Mouse (Mus musculus) CH12.LX (cell line): Measurements from ENCODE around the gene Apba2. TPM values are rescaled to one million over a fixed set of nuclear protein-coding genes. Genes with fewer than 3 reads are reported as not detected.

Experiments used
- DNase-seq: peaks from one replicate; pipeline ENCODE4 v3.0.0-alpha.2; 2013; ENCODE audit errors: extremely low read depth
- H3K27ac ChIP-seq: 2 replicates; pipeline ENCODE4 v1.5.1; 2012; ENCODE audit warnings: low read depth, mild to moderate bottlenecking, control low read depth, moderate library complexity; ENCODE audit not compliant: insufficient read depth
- H3K27me3 ChIP-seq: replicated peaks from 2 replicates; pipeline ENCODE3; 2012; ENCODE audit warnings: inconsistent platforms
- H3K36me3 ChIP-seq, 2 experiments: replicated peaks in 1 of 2; 2 replicates each; pipeline versions ENCODE3 to v1.6.1; 2012; ENCODE audit warnings: inconsistent platforms in 1 of 2, low read length in 1 of 2, mild to moderate bottlenecking in 1 of 2, mixed read lengths in 1 of 2, moderate library complexity in 1 of 2; ENCODE audit not compliant: control insufficient read depth in 1 of 2, insufficient read depth in 1 of 2
- H3K4me1 ChIP-seq, 2 experiments: 2 replicates each; pipeline ENCODE4 v1.6.1; 2012; ENCODE audit warnings: inconsistent platforms in 1 of 2, moderate library complexity in 1 of 2; ENCODE audit not compliant: insufficient read depth in 2 of 2, control insufficient read depth in 1 of 2
- H3K4me2 ChIP-seq: 2 replicates; pipeline ENCODE4 v1.6.1; 2012; ENCODE audit warnings: low read depth, mild to moderate bottlenecking, control low read depth; ENCODE audit not compliant: poor library complexity, insufficient read depth, severe bottlenecking
- H3K4me3 ChIP-seq, 3 experiments: fragments of 150-350 bp in 1 of 3; sonication (generic) in 1 of 3; replicated peaks in 1 of 3; 2 replicates each; pipeline versions ENCODE3 to v1.5.1; 2011 to 2012; ENCODE audit warnings: low read depth in 2 of 3, low read length in 2 of 3, mild to moderate bottlenecking in 2 of 3, moderate library complexity in 2 of 3, control low read depth in 1 of 3, improper control_type of control experiment in 1 of 3, inconsistent platforms in 1 of 3, mixed read lengths in 1 of 3; ENCODE audit not compliant: poor library complexity in 1 of 3
- H3K79me2 ChIP-seq: replicated peaks from 2 replicates; pipeline ENCODE4 v1.6.1; 2012; ENCODE audit warnings: mild to moderate bottlenecking, moderate library complexity; ENCODE audit not compliant: control insufficient read depth, poor library complexity, insufficient read depth, severe bottlenecking; ENCODE audit errors: extremely low read depth
- H3K9ac ChIP-seq: 2 replicates; pipeline ENCODE4 v1.6.1; 2012; ENCODE audit warnings: low read depth, mild to moderate bottlenecking, control low read depth, moderate library complexity; ENCODE audit not compliant: insufficient read depth
- H3K9me3 ChIP-seq: replicated peaks from 2 replicates; pipeline ENCODE3; 2012; ENCODE audit warnings: low read length, inconsistent platforms, mixed read lengths
- CHD1 ChIP-seq: IDR thresholded peaks from 2 replicates; pipeline ENCODE4 v1.6.1; 2012; ENCODE audit warnings: low read depth, low read length, improper control_type of control experiment, inconsistent platforms
- ELF1 ChIP-seq: IDR thresholded peaks from 2 replicates; pipeline ENCODE4 v1.6.1; 2014; ENCODE audit warnings: low read depth, mild to moderate bottlenecking, inconsistent platforms, low read length, improper control_type of control experiment
- ETS1 ChIP-seq: conservative IDR thresholded peaks from 2 replicates; pipeline ENCODE4 v1.6.1; 2012; ENCODE audit warnings: low read depth, mild to moderate bottlenecking, inconsistent platforms, low read length, improper control_type of control experiment, moderate library complexity
- KAT2A ChIP-seq: IDR thresholded peaks from 2 replicates; pipeline ENCODE4 v1.6.1; 2012; ENCODE audit warnings: low read length, improper control_type of control experiment, inconsistent platforms; ENCODE audit not compliant: insufficient replicate concordance
- MXI1 ChIP-seq: IDR thresholded peaks from 2 replicates; pipeline ENCODE4 v1.6.1; 2011; ENCODE audit warnings: mild to moderate bottlenecking, low read depth, low read length, improper control_type of control experiment
- MYC ChIP-seq: IDR thresholded peaks from 2 replicates; pipeline ENCODE4 v1.6.1; 2011; ENCODE audit warnings: low read depth, mild to moderate bottlenecking, improper control_type of control experiment, low read length
- NELFE ChIP-seq: IDR thresholded peaks from 2 replicates; pipeline ENCODE4 v1.6.1; 2011; ENCODE audit warnings: low read depth, low read length, improper control_type of control experiment
- PAX5 ChIP-seq: IDR thresholded peaks from 2 replicates; pipeline ENCODE4 v1.6.1; 2012; ENCODE audit warnings: low read length, inconsistent platforms, mixed read lengths
- POLR2A ChIP-seq: IDR thresholded peaks from 2 replicates; pipeline ENCODE4 v1.6.1; 2011; ENCODE audit warnings: low read depth, mild to moderate bottlenecking, improper control_type of control experiment, low read length
- POLR2AphosphoS2 ChIP-seq: IDR thresholded peaks from 2 replicates; pipeline ENCODE4 v1.6.1; 2011; ENCODE audit warnings: low read depth, low read length, improper control_type of control experiment
- SIN3A ChIP-seq: IDR thresholded peaks from 2 replicates; pipeline ENCODE4 v1.6.1; 2012; ENCODE audit warnings: low read length, improper control_type of control experiment, inconsistent platforms
- SMC3 ChIP-seq: IDR thresholded peaks from 2 replicates; pipeline ENCODE4 v1.6.1; 2011; ENCODE audit warnings: low read depth, low read length, improper control_type of control experiment
- ZC3H11A ChIP-seq: IDR thresholded peaks from 2 replicates; pipeline ENCODE4 v1.6.1; 2012; ENCODE audit warnings: low read depth, mild to moderate bottlenecking, inconsistent platforms, low read length, improper control_type of control experiment
- ZKSCAN1 ChIP-seq: IDR thresholded peaks from 2 replicates; pipeline ENCODE4 v1.6.1; 2012; ENCODE audit warnings: low read depth, inconsistent platforms, low read length, improper control_type of control experiment, borderline replicate concordance
- ZMIZ1 ChIP-seq: IDR thresholded peaks from 2 replicates; pipeline ENCODE4 v1.6.1; 2012; ENCODE audit warnings: low read depth, mild to moderate bottlenecking, inconsistent platforms, low read length, improper control_type of control experiment
- dilution Hi-C: fragments of 300-500 bp; cut with MboI; formaldehyde crosslinking; loops from 2 replicates; pipeline ENCODE4 v1.14.3; 2020; ENCODE audit warnings: low sequenced_read_pairs; ENCODE audit not compliant: extremely low pct_unique_long_range_greater_than_20kb, extremely low pct_ligation_motif_present
- in situ Hi-C: fragments of 300-500 bp; cut with MboI; formaldehyde crosslinking; loops from 3 replicates; pipeline ENCODE4 v1.14.3; 2019; ENCODE audit warnings: low sequenced_read_pairs, low pct_ligation_motif_present, low pct_unique_long_range_greater_than_20kb, mixed read lengths
- polyA plus RNA-seq: library from polyadenylated mRNA; unstranded; fragments of >175 nt; gene quantifications from 2 replicates; pipeline ENCODE4 v1.2.1, GENCODE M21; 2012; ENCODE audit warnings: low read depth; ENCODE audit not compliant: insufficient read length
- total RNA-seq, 2 experiments: library from RNA; depleted of rRNA; stranded (reverse); fragments of 300-350 nt in 1 of 2; fragments of >200 nt in 1 of 2; gene quantifications; 2 replicates each; pipeline ENCODE4 v1.2.3; 2012 to 2014

Gene Apba2
- total and polyA plus RNA-seq, 3 experiments: 0.19 TPM; not detected in 2

DNA sequence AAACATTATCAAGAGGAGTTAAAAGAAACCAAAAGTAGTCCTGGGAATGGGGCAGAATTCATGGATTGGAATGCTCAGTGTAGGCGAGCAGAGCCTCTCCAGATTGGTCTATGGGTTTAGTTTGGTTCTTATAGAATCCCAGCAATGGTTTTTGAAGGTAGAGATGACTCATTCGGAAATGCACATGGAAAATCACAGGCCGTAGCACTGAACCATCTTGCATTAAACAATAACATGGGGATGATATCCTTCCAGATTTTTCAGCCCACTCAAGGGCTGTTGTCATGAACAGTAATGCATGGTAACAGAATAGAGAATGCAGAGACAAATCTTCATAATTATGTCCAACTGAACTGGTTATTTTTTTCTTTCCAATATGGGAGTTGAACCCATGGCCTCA lies 264.1 kb downstream of the Apba2 start:
- DNase-seq: no peak
- no peak overlapping the region for H3K4me2 ChIP-seq
- no peak overlapping the region for H3K27ac ChIP-seq
- H3K27me3 ChIP-seq: peaks cover 16% of the 10 kb centered on the region
- H3K9me3 ChIP-seq: no peaks in the 10 kb centered on the region
- H3K79me2 ChIP-seq: no peaks in the 10 kb centered on the region
- in situ Hi-C loops: no loop called here
- H3K4me1 ChIP-seq: no peaks in the 10 kb centered on the region; a peak in 1 of 4 replicates
- TF ChIP-seq ZKSCAN1 (no peak), MXI1 (no peak)
- no peaks in the 10 kb centered on the region for H3K36me3 ChIP-seq
- no peak overlapping the region for H3K4me3 ChIP-seq
- dilution Hi-C loops: no loop called here
- no peak overlapping the region for H3K9ac ChIP-seq

DNA sequence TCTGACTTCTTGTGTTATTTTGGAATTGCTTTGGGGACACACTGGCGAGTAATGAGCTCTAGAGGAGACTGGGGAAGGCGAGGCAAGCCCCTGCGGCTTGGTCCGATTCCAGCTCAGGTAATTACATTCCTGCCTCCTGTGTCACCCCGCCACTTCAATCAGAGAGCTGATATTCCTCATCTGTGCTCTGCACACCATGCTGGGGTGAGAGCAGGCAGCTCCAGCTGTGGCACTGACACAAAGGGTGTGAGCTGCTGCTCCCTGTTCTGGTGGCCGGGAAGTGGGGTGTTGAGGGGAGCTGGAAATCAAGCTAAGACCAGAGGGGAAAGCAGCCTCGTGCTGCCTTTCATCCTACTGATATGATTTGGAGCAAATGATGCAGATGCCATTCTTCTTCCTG lies 268.3 kb downstream of the Apba2 start:
- no peak for TF ChIP-seq ZKSCAN1
- no peak for TF ChIP-seq MXI1
- TF ChIP-seq CHD1: no peak
- no peak for TF ChIP-seq MYC
- TF ChIP-seq SMC3: no peak
- no peak for TF ChIP-seq POLR2A
- TF ChIP-seq ZC3H11A: no peak
- TF ChIP-seq ZMIZ1: no peak
- TF ChIP-seq SIN3A: no peak
- TF ChIP-seq ETS1: no peak
- no peak for TF ChIP-seq POLR2AphosphoS2
- TF ChIP-seq KAT2A: no peak
- TF ChIP-seq PAX5: no peak
- TF ChIP-seq NELFE: no peak
- TF ChIP-seq ELF1: no peak
- TF ChIP-seq, all 38 proteins: peak for 0
- no peak overlapping the region for H3K4me2 ChIP-seq
- no peaks in the 10 kb centered on the region for H3K36me3 ChIP-seq
- H3K4me3 ChIP-seq: no peak overlapping the region
- no peak overlapping the region for H3K27ac ChIP-seq
- H3K9me3 ChIP-seq: no peaks in the 10 kb centered on the region
- H3K4me1 ChIP-seq: peaks cover 0 to 5% of the 10 kb centered on the region in 2 experiments; a peak in 1 of 4 replicates
- no peak overlapping the region for H3K9ac ChIP-seq
- no peak for DNase-seq
- dilution Hi-C loops (no loop called here), in situ Hi-C loops (no loop called here)
- H3K79me2 ChIP-seq: no peaks in the 10 kb centered on the region
- peaks cover 8% of the 10 kb centered on the region for H3K27me3 ChIP-seq
